Mouse (Mus musculus) embryonic fibroblast, embryonic 13.5 days (primary cell): ENCODE results near the gene Siah2.

ENCODE experiments used
- CTCF ChIP-seq: IDR thresholded peaks from 2 replicates; pipeline ENCODE4 v1.5.1; 2011; ENCODE audit warnings: mild to moderate bottlenecking, control low read depth, low read length, moderate library complexity, borderline replicate concordance; ENCODE audit not compliant: insufficient read depth
- POLR2A ChIP-seq: IDR thresholded peaks from 2 replicates; pipeline ENCODE4 v1.6.1; 2011; ENCODE audit warnings: low read depth, mild to moderate bottlenecking, control low read depth, low read length, moderate library complexity

DNA sequence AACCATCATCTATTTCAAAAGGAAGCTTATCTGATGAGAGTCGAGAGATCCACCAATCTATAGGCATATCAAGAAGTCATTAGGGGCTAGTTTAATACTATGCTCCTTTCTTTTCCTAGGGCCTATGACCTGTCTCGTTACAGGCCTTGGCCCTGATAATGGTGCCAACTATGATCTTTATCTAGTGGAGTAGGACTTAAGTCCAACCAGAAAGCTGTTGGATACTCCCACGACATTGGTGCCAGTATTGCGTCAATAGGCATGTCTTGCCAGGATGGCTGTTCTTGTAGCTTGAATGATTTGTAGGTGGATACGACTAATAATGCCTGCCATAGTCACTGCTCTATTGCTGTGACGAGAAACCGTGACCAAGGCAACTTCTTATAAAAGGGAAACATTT, 28.2 kb downstream of the Siah2 start:
- TF ChIP-seq CTCF, result no peak
- TF ChIP-seq POLR2A, result no peak
